Mouse (Mus musculus): ENCODE measurements around the gene Dock7. TPM values are rescaled to one million over a fixed set of nuclear protein-coding genes. Genes with fewer than 3 reads are reported as not detected.

Dock7 gene
- total and polyA plus RNA-seq, 3 experiments: 0.30 TPM; not detected in 2

- H3K27me3 ChIP-seq (replicated peaks): no peaks in the 10 kb centered on the region
- dilution Hi-C loops (cut with MboI; ENCODE audit: extremely low pct_ligation_motif_present, extremely low pct_unique_long_range_greater_than_20kb, low sequenced_read_pairs): no loop called here
These were observed 197.8 kb downstream of the Dock7 start for GRCm38 (mm10) chr4:98922643-98923567.

GRCm38 (mm10) chr4:98922061-98922642 lies 198.6 kb downstream of the Dock7 start:
- Histone ChIP-seq H3K4me1 (ENCODE audit: control insufficient read depth in 1 of 2, insufficient read depth in 2 of 2) (peaks cover 2 to 13% of the 10 kb centered on the region in 2 experiments; a peak in 2 of 4 replicates), H3K36me3 (replicated peaks in 1 of 2; ENCODE audit: control insufficient read depth in 1 of 2, insufficient read depth in 1 of 2, low read length in 1 of 2) (no peaks in the 10 kb centered on the region), H3K79me2 (replicated peaks; ENCODE audit: control insufficient read depth, extremely low read depth, insufficient read depth, poor library complexity, severe bottlenecking) (peaks cover 29% of the 10 kb centered on the region), H3K27ac (ENCODE audit: insufficient read depth, low read depth) (peak overlapping the region; percentile 77), H3K27me3 (replicated peaks) (no peaks in the 10 kb centered on the region), H3K4me2 (ENCODE audit: insufficient read depth, low read depth, poor library complexity, severe bottlenecking) (peak overlapping the region; percentile 51), H3K4me3 (replicated peaks in 1 of 3; ENCODE audit: low read depth in 2 of 3, low read length in 2 of 3, poor library complexity in 1 of 3) (peak overlapping the region; percentile 73 to 89 (median 88)), H3K9ac (ENCODE audit: insufficient read depth, low read depth) (peak overlapping the region; percentile 99), H3K9me3 (replicated peaks; ENCODE audit: low read length) (no peaks in the 10 kb centered on the region)
- peak; percentile 35 for DNase-seq (ENCODE audit: extremely low read depth)
- in situ Hi-C loops (cut with MboI; ENCODE audit: low pct_ligation_motif_present, low pct_unique_long_range_greater_than_20kb, low sequenced_read_pairs): loop anchor here (25.0 kb wide), 1 partner anchor 535 kb away; the partner anchor contains the start of genes Patj and Tm2d1
- dilution Hi-C loops (cut with MboI; ENCODE audit: extremely low pct_ligation_motif_present, extremely low pct_unique_long_range_greater_than_20kb, low sequenced_read_pairs): no loop called here
- TF ChIP-seq GABPA (IDR thresholded peaks at IDR 0.05; ENCODE audit: insufficient replicate concordance, low read depth, low read length) (no peak), USF2 (conservative IDR thresholded peaks at IDR 0.05; ENCODE audit: low read depth, low read length) (no peak), CHD1 (IDR thresholded peaks at IDR 0.05; ENCODE audit: low read depth, low read length) (peak; percentile 76; the same call in 1 of the 2 replicates), ELF1 (IDR thresholded peaks at IDR 0.05; ENCODE audit: low read depth, low read length) (peak; percentile 65), MXI1 (IDR thresholded peaks at IDR 0.05; ENCODE audit: low read depth, low read length) (peak; percentile 55; the same call in 1 of the 2 replicates), TBP (conservative IDR thresholded peaks at IDR 0.05; ENCODE audit: low read depth, low read length) (0 out of 2 replicates have a peak, but pooled peaks have one; percentile 41), KAT2A (IDR thresholded peaks at IDR 0.05; ENCODE audit: insufficient replicate concordance, low read length) (no peak), USF1 (IDR thresholded peaks at IDR 0.05; ENCODE audit: low read depth, low read length) (no peak), ZC3H11A (IDR thresholded peaks at IDR 0.05; ENCODE audit: low read depth, low read length) (no peak), HCFC1 (IDR thresholded peaks at IDR 0.05; ENCODE audit: low read depth, low read length) (peak; percentile 31; the same call in 1 of the 2 replicates), ZNF384 (IDR thresholded peaks at IDR 0.05; ENCODE audit: low read depth, low read length) (peak; percentile 34; the same call in 1 of the 2 replicates), MAX (IDR thresholded peaks at IDR 0.05; ENCODE audit: low read length) (peak; percentile 85), ETS1 (conservative IDR thresholded peaks at IDR 0.05; ENCODE audit: low read depth, low read length) (no peak)

More at GRCm38 (mm10) chr4:98922643-98923567, 197.8 kb downstream of the Dock7 start:
- peak; percentile 97 for DNase-seq (ENCODE audit: extremely low read depth)
- Histone ChIP-seq H3K9me3 (replicated peaks; ENCODE audit: low read length) (no peaks in the 10 kb centered on the region), H3K27ac (ENCODE audit: insufficient read depth, low read depth) (peak overlapping the region; percentile 77), H3K4me2 (ENCODE audit: insufficient read depth, low read depth, poor library complexity, severe bottlenecking) (peak overlapping the region; percentile 51), H3K79me2 (replicated peaks; ENCODE audit: control insufficient read depth, extremely low read depth, insufficient read depth, poor library complexity, severe bottlenecking) (peaks cover 36% of the 10 kb centered on the region), H3K36me3 (replicated peaks in 1 of 2; ENCODE audit: control insufficient read depth in 1 of 2, insufficient read depth in 1 of 2, low read length in 1 of 2) (peaks cover 0 to under 1% of the 10 kb centered on the region in 2 experiments), H3K4me1 (ENCODE audit: control insufficient read depth in 1 of 2, insufficient read depth in 2 of 2) (peaks cover 2 to 13% of the 10 kb centered on the region in 2 experiments; a peak in 2 of 4 replicates), H3K9ac (ENCODE audit: insufficient read depth, low read depth) (peak overlapping the region; percentile 99), H3K4me3 (replicated peaks in 1 of 3; ENCODE audit: low read depth in 2 of 3, low read length in 2 of 3, poor library complexity in 1 of 3) (peak overlapping the region; percentile 73 to 89 (median 88))
- TF ChIP-seq CHD1 (IDR thresholded peaks at IDR 0.05; ENCODE audit: low read depth, low read length): no peak
- no peak for TF ChIP-seq EP300 (IDR thresholded peaks at IDR 0.05; ENCODE audit: low read length)
- peak; percentile 71 for TF ChIP-seq CHD2 (IDR thresholded peaks at IDR 0.05; ENCODE audit: low read length)
- TF ChIP-seq POLR2AphosphoS2 (IDR thresholded peaks at IDR 0.05; ENCODE audit: low read depth, low read length): 0 out of 2 replicates have a peak, but pooled peaks have one; percentile 45
- no peak for TF ChIP-seq NRF1 (IDR thresholded peaks at IDR 0.05; ENCODE audit: low read depth, low read length)
- no peak for TF ChIP-seq GABPA (IDR thresholded peaks at IDR 0.05; ENCODE audit: insufficient replicate concordance, low read depth, low read length)
- peak; percentile 93 for TF ChIP-seq ZNF384 (IDR thresholded peaks at IDR 0.05; ENCODE audit: low read depth, low read length)
- no peak for TF ChIP-seq ZKSCAN1 (IDR thresholded peaks at IDR 0.05; ENCODE audit: borderline replicate concordance, low read depth, low read length)
- TF ChIP-seq USF2 (conservative IDR thresholded peaks at IDR 0.05; ENCODE audit: low read depth, low read length): no peak
- TF ChIP-seq PAX5 (IDR thresholded peaks at IDR 0.05; ENCODE audit: low read length): no peak
- peak; percentile 60; the same call in 1 of the 2 replicates for TF ChIP-seq MYC (IDR thresholded peaks at IDR 0.05; ENCODE audit: low read depth, low read length)
- TF ChIP-seq ETS1 (conservative IDR thresholded peaks at IDR 0.05; ENCODE audit: low read depth, low read length): no peak
- no peak for TF ChIP-seq MAX (IDR thresholded peaks at IDR 0.05; ENCODE audit: low read length)
- no peak; the same call in 1 of the 2 replicates for TF ChIP-seq SIN3A (IDR thresholded peaks at IDR 0.05; ENCODE audit: low read length)
- peak; percentile 80 for TF ChIP-seq NELFE (IDR thresholded peaks at IDR 0.05; ENCODE audit: low read depth, low read length)
- peak; percentile 64; the same call in 1 of the 2 replicates for TF ChIP-seq UBTF (IDR thresholded peaks at IDR 0.05; ENCODE audit: low read depth, low read length)
- no peak for TF ChIP-seq BHLHE40 (IDR thresholded peaks at IDR 0.05; ENCODE audit: low read depth, low read length)
- 0 out of 2 replicates have a peak, but pooled peaks have one; percentile 48 for TF ChIP-seq TBP (conservative IDR thresholded peaks at IDR 0.05; ENCODE audit: low read depth, low read length)
- TF ChIP-seq JUND (conservative IDR thresholded peaks at IDR 0.05; ENCODE audit: low read depth, low read length): no peak
- TF ChIP-seq CTCF (conservative IDR thresholded peaks at IDR 0.05 in 1 of 2, IDR thresholded peaks at IDR 0.05 in 1 of 2; ENCODE audit: low read depth in 2 of 2, low read length in 2 of 2): no peak
- TF ChIP-seq ELF1 (IDR thresholded peaks at IDR 0.05; ENCODE audit: low read depth, low read length): peak; percentile 79
- TF ChIP-seq RAD21 (IDR thresholded peaks at IDR 0.05; ENCODE audit: low read depth, low read length): no peak
- no peak for TF ChIP-seq E2F4 (IDR thresholded peaks at IDR 0.05; ENCODE audit: insufficient replicate concordance, low read depth, low read length)
- 0 out of 2 replicates have a peak, but pooled peaks have one; percentile 14 for TF ChIP-seq IRF4 (IDR thresholded peaks at IDR 0.05; ENCODE audit: low read depth, low read length)
- no peak for TF ChIP-seq MAFK (IDR thresholded peaks at IDR 0.05; ENCODE audit: insufficient replicate concordance, low read length)
- no peak for TF ChIP-seq HCFC1 (IDR thresholded peaks at IDR 0.05; ENCODE audit: low read depth, low read length)
- no peak for TF ChIP-seq USF1 (IDR thresholded peaks at IDR 0.05; ENCODE audit: low read depth, low read length)
- TF ChIP-seq KAT2A (IDR thresholded peaks at IDR 0.05; ENCODE audit: insufficient replicate concordance, low read length): no peak
- no peak for TF ChIP-seq RCOR1 (conservative IDR thresholded peaks at IDR 0.05; ENCODE audit: low read depth, low read length)
- TF ChIP-seq SMC3 (IDR thresholded peaks at IDR 0.05; ENCODE audit: low read depth, low read length): no peak
- peak; percentile 67 for TF ChIP-seq TCF12 (IDR thresholded peaks at IDR 0.05; ENCODE audit: low read depth, low read length)
- TF ChIP-seq MXI1 (IDR thresholded peaks at IDR 0.05; ENCODE audit: low read depth, low read length): no peak
- peak; percentile 83 for TF ChIP-seq POLR2A (IDR thresholded peaks at IDR 0.05; ENCODE audit: low read depth, low read length)
- TF ChIP-seq JUN (IDR thresholded peaks at IDR 0.05; ENCODE audit: insufficient read depth, low read depth, low read length): no peak
- peak; percentile 67; the same call in 1 of the 2 replicates for TF ChIP-seq ZMIZ1 (IDR thresholded peaks at IDR 0.05; ENCODE audit: low read depth, low read length)
- TF ChIP-seq MEF2A (IDR thresholded peaks at IDR 0.05; ENCODE audit: borderline replicate concordance, low read depth, low read length): no peak
- no peak for TF ChIP-seq ZC3H11A (IDR thresholded peaks at IDR 0.05; ENCODE audit: low read depth, low read length)
- TF ChIP-seq MAZ (IDR thresholded peaks at IDR 0.05; ENCODE audit: low read depth, low read length): no peak; the same call in 1 of the 2 replicates
- in situ Hi-C loops (cut with MboI; ENCODE audit: low pct_ligation_motif_present, low pct_unique_long_range_greater_than_20kb, low sequenced_read_pairs): loop anchor here (25.0 kb wide), 1 partner anchor 536 kb away; the partner anchor contains the start of genes Patj and Tm2d1
